Mouse (Mus musculus) retina, postnatal 1 day (tissue): ENCODE results near the gene Vmn1r40.

Experiments
- DNase-seq: peaks from one replicate; pipeline ENCODE4 v3.0.0-alpha.2; 2012

Vmn1r40 gene

DNA sequence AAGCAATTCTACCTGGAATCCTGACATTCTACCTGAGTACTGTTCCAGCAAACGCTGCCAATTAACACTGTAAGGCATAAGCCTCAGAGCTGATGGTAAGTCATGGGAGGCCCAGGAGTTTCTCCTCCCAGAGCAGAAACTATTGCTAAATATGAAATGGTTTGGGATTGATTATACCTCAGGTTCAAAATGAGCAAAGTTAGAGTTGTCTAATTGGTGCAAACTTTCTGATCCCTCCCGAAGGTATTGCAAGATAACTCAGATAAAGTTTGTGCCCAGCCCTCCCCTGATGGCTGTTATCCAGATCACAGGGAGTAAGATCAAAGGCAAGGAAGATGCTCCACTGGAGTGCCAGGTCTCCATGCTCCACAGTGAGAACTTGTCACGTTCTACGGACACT lies at the start of gene Vmn1r40:
Vmn1r40 (plus strand) TSS at position 301 of the 400 bp plus-strand sequence.
- no peak for DNase-seq

DNA sequence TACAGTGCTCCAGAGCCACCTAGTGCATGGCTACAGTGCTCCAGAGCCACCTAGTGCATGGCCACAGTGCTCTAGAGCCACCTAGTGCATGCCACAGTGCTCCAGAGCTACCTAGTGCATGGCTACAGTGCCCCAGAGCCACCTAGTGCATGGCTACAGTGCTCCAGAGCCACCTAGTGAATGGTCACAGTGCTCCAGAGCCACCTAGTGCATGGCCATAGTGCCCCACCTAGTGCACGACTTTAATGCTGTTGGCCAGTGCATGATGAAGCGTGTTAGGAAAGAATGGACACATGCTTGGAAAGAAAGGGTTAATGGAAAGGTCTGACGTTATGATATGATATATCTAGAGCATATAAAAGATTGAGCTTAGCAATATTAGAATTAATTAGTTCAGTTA lies 49.0 kb upstream of the Vmn1r40 start:
- DNase-seq: no peak

DNA sequence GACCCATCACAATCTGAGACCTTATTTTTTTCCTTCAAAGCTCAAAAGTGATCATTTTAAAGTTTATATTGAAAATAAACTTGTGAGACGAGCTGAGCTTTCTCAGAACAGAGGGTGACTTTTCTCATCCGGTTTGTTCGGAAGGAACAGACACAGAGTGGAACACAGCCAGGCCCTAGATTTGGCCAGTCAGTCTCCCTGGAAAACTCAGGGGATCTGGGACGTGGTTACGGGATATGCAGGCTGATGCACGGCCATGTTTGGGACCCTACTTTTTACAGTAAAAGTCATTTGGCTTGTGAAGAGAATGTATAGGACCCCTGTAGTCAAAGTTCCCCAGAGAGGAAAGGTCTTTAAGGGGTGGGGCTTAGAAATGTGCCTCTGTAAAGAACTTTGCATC lies 48.4 kb upstream of the Vmn1r40 start:
- DNase-seq: no peak

DNA sequence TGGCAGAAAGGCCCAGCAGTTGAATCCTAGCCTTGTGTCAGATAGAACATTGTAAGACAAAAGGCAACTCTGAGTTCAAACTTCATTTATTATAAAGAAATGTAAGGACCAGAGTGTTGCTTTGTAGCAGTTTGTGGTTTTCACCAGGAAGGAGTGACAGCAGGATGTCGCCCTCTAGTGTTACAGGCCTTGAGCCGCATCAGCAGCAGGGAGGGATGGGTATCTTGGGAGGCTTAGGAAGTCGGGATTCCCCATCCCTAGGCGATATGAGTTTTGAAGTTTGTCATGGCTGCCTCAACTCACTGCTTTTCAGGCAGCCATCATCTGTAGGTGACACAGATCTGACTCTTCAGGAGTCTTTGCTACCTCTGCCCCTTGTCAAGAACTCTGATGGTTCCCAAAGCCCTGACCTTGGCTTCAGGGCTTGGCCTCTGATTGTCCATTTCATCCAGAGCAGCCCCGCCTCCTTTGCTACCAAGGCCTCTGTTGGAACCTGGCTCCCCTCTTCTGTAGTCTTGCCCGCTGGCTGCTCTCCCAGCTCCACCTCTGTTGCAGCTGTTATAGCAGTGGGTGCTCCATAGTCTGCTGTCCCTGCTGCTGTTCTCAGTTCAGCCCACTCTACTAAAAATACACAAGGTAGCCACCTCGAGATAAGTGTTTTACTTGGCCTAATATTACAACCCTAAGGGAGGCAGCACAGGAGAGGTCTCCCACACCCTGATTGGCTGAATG lies 47.5 kb upstream of the Vmn1r40 start:
- peak; percentile 58 for DNase-seq

DNA sequence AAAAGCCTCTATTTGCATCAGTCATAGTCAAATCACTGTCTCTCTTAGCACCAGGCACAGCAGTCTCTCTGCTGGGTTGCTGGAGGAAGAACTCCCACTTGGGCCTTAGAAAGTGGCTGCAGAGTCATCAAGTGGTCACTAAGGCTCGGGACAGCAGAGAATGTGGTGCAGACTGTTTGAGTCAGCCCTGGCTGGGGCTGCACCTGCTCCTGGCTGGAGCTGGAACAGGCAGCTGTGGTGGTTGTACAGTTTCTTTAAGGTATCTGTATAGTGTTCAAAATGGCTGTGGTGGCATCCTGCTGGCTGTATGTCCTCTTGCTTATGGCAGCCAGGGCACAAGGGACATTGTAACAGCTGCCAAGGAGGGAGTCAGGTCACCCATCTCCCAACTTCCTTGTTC lies 46.9 kb upstream of the Vmn1r40 start:
- no peak for DNase-seq

DNA sequence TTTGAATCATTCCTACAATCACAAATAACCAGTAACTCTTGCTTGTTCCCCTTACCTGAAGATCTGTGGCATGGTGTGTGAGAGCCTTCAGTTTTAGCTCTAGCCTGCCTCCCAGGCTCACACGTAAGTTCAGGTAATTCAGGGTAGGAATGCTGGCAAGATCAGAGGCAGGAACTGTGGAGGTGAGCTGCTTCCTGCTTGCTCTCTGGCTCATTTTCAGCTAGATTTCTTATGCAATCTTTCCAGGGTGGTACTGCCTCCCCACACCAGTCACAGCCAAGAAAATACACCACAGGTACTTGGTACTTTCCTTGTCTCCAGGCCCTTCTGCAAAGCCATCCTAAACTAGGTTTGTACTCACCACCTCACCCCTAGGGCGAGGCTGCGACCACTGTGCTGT lies 44.8 kb upstream of the Vmn1r40 start:
- no peak for DNase-seq

DNA sequence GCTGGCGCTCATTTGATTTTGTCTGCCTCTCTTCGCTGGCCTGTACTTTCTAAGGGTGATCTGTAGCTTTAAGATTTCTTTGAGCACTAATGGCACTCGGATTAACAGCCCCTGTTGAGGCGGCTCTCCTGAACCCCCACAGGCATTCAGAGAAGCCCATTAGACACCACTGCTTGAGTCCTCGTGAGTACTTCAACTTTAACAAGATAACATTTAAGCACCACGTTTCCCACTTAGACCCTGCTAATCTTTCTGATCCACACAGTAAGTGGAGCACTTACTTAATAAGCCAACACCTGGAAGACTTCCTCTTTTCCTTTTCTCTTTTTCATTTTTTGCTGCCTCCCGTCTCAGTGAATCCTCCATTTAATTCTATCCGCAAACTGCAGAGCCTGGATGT lies 42.2 kb upstream of the Vmn1r40 start:
- peak; percentile 45 for DNase-seq

DNA sequence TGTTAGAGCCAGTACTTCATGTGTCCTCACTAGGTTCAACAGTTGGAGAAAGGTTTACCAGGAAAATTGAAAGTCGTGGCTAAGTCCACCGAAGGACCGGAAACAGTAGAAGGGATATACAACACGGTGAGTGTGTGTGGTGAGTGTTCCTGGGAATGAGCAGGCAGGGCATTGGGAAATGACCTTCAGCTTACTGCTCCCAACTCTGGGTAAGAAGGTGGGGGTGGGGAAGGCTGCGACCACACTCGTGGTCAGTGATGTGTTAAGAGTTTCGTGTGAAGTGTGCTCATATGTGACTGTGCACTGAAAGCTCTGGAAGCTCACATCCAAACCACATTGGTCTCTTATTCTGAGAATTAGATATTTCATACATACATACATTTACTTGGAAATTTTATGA lies 41.7 kb upstream of the Vmn1r40 start:
- no peak for DNase-seq

DNA sequence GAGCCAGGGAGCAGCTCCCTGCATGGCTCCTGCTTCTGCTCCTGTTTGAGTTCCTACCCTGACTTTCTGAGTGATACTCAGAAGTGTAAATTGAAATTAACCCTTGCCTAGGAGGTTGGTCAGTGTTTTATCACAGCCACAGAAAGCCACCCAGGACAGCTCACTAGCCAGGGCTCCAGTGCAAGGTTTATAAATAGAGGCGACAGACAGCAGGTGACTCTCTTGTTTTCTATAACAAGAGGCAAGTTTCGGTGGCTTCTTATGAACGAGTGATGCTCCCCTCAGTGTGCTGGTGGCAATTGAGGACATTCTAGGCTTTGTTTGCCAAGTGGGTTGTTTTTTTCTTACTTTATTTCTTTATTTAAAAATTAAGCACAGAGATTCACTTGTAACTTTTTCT lies 40.4 kb upstream of the Vmn1r40 start:
- no peak for DNase-seq

DNA sequence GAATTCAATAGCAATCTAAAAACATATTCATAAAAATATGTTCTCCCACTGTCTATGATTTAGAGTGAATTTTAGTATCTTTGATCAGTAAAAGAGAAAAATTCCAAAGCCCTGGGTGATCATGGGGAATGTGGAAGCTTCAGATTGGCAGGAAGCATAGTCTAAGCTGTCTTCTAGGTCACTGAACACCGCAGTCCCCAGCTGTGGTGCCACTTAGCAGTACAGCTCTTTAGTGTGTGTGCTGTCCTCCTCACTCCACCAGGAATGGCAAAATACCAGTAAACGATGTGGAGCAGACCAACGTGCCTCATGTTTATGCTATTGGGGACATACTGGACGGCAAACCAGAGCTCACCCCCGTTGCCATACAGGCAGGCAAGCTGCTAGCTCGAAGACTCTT lies 37.8 kb upstream of the Vmn1r40 start:
- DNase-seq: peak; percentile 52

DNA sequence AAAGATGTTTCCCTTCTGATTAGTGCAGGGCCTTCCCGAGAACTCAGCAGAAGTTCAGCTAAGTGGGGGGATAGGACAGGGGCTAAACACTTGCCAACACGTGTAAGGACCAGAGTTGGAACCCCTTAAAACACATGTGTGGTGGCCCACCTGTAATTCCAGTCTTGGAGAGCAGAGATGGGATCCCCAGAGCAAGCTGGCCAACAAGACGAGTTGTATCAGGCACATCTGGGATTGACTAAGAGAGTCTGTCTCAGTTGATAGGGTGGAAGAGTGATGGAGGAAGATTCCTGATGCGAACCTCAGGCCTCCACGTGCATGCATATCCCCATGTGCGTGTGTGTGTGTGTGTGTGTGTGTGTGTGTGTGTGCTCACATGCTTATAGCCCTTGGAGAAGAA lies 35.9 kb upstream of the Vmn1r40 start:
- no peak for DNase-seq

DNA sequence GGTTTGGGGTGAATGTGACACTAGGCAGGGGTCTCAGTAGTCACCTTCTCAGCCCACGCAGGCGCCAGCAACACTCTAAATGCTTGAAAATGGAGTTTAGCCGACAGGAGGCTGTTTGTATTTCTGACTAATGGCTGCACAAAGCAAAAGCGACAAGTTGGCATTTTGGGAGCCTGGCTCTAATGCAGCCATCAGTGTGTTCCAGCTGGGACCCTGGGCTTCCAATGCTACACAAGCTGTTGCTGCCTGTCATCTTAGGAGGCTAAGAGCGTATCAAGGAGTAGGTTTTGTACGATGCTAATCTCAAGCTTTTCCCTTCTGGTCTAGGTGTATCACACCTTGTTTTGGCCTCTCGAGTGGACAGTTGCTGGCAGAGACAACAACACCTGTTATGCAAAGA lies 34.7 kb upstream of the Vmn1r40 start:
- DNase-seq: no peak

DNA sequence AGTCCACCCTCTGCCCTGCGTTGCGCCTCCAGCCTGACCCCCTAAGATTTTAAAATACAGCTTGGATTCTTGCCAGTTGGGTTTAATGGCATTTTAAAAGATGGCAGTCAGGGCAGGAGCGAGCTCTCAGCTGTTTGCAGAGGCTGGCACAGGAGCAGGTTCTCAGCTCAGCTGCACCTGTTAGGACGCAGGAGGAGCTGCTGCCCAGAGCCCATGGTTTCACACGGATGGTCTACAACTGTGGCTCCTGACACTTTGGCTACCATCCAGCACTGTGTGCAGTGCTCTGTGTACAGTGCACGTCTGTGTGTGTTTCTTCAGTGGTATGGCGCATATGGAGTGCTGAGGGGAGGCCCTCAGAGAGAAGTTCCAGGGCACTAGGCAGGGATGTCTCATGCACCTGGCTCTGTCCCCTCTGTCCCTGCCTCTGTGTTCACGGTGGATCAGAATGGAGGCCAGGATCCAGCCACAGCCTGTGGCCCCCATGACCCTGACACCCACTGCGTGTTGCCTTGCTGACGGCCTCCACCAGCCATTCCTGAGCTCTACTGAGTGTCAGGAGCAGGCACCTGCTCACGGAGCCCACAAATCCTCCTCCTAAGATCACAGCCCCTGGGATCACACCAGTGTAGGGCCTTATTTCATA lies 34.1 kb upstream of the Vmn1r40 start:
- DNase-seq: no peak

DNA sequence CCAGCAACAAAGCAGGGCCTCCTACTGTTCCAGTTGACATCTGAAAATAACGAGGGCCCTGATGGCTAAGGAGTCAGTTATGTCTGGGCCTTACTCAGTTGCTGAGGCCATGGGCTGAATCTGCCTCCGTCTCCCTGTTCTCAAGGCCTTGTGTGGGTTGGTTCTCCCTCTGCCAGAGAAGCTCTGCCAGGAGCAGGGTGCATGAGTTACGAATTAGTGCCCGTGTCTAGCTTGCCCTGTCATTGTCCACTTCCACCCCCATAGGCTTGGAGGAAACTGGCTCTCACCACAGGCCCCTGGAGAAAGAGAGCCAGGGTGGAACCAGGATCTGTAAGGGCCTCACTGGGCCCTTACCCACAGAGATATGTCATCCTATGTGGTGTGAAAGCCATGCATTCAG lies 28.8 kb upstream of the Vmn1r40 start:
- no peak for DNase-seq

DNA sequence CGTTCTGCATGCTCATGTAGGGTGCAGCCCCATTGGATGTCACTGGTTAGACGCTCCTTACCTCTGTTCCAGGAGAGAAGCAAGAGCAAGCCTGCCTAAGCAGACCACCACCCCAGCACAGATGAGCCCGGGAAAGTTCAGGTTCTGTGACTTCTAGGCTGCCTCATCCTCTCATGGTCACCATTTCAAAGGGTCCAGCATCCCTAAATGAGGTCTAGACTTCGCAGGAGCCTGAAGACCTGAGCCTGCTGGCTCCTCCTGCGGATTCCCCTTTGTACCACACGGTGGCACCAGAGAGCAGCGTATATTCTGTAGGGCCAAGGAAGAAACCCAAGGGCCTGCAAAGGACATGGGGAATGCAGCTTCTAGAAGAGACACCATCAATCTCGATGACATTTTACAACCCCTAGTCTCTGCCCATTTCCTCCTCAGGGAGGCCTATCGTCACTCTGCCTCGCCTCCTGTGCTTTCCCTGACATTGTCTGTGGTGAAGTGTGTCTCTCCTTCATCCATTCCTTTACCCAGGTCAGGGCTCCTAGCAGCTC lies 28.0 kb upstream of the Vmn1r40 start:
- DNase-seq: peak; percentile 79

DNA sequence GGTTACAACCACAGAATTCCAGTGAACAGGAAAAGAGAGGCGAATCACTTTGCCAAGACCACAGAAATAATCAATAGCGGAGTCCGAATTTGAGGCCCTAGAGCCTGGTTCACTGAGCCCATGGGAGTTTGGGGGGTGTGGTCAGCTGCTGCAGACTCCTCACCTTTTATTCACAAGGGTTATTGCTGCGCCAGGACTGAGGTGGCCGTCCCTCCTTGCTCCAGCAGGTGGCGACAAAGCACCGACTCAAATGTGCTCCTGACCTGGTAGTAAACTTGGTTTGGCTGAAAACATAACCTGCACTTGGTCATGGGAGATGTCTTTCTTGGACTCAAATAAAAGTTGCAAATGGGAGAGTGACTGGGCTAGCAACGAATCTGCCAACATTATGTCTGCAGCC lies 27.2 kb upstream of the Vmn1r40 start:
- DNase-seq: peak; percentile 77

DNA sequence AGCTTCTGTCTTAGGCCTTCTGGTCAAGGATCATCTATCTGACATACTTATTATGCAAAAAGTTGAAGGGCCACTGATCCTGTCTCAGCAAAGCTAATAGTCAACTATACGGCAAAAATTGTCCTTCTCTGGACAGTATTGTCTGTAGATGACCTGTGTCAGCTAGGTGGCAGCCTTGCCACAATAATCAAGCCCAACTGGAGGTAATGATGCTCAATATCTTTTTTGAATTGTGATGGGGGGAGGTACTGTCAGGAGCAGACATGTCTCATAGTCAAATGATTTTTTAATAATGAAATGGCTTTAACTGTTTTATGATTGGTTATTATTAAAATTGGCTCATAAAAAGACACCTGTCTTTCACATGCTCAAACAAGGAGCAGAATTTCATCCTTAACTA lies 23.1 kb upstream of the Vmn1r40 start:
- peak; percentile 38 for DNase-seq

DNA sequence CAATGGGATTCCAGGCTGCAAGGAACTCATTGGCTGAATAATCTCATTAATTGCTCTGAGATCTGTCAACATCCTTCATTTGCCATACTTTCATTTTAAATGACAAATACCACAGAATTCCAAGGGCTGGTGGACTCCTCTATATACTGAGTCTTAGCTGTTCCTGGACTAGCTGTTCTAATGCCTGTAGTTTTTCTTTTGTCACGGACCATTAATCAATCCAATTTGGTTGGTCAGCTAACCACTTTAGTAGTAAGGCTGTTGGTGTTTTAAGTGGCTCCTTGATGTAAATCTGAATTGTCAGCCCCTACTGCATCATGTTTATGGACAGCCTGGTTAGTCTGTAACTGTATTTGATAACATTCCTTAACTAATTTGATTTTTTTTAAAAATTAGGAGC lies 20.2 kb upstream of the Vmn1r40 start:
- DNase-seq: peak; percentile 38

DNA sequence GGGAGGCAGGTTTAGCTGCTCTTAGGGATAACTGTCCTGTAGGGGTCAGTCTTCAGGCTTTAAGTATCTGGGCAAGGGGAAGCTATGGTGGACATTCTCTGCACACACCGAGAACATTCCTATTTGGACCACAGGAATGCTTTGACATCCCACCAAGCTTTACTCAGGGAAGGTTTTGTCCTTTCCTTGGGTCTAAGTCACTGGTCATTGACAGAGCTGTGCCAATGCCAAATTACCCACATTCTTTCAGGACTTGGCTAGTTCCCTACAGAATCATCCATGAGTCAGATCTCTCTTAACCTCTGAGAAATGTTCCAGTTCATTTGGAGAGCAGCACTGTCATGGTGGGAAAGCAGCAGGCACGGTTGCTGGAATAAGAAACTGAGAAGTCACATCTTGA lies 716 bp upstream of the Vmn1r40 start:
- DNase-seq: no peak

DNA sequence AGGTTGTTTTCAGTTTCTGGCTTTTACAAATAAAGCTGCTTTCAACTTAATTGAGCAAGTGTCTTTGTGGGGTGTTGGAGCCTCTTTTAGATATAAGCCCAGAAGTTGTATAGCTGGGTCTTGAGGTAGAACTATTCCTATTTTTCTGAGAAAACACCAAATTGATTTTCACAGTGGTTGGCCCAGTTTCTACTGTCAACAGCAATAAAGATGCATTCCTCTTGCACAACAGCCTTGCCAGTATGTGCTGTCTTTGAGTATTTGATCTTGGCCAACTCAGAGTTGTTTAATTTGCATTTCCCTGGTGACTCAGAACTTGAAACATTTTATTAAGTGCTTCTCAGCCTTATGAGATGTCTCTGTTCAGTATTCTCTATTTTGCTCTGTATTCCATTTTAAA lies 10.7 kb downstream of the Vmn1r40 start:
- no peak for DNase-seq

DNA sequence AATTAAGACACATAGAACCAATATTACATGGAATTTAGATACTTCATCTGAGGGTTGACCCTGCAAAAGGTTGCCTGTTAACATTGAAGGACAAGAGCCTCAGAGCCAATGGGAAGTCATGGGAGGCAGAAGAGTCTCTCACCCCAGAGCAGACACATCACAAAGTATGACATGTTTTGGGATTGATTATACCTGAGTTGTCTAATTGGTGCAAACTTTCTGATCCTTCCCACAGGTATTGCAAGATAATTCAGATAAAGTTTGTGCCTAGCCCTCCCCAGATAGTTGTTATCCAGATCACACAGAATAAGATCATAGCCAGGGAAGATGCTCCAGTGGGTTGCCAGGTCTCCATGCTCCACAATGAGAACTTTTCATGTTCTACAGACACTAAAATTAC lies 33.1 kb downstream of the Vmn1r40 start, which contains the start of gene Vmn1r41:
Vmn1r41 (plus strand) TSS at position 301 of the 400 bp plus-strand sequence.
- DNase-seq: no peak

DNA sequence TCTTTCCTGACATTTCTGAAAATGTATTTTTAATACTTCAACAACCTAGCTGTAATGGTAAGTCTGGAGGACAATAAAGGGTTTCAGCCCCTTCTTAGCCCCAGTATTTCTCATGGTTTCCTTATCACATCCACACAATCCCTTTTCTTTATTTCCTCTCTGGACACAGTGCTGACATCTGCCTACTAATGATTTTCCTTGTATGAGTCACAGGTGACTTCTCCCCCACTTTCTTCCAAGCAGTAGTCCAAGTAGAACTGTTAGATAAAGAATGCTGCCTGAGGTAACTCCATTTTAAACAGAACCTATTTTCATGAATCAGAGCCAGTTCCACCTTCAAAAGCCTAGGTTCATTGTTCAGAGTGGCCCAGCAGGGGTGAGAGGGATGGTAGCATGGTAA lies 35.5 kb downstream of the Vmn1r40 start:
- no peak for DNase-seq
